Mouse (Mus musculus) T-cell, adult 2 months (primary cell): ENCODE measurements around the gene Tubb3.
"Not testable (repeated sequence)": the region's sequence is repeated elsewhere in the genome, so short reads cannot be mapped to it uniquely, and the experiment has no call there.

ENCODE experiments used
- DNase-seq: peaks from one replicate; pipeline ENCODE4 v3.0.0; 2022; ENCODE audit warnings: low spot score

Tubb3 gene

DNA sequence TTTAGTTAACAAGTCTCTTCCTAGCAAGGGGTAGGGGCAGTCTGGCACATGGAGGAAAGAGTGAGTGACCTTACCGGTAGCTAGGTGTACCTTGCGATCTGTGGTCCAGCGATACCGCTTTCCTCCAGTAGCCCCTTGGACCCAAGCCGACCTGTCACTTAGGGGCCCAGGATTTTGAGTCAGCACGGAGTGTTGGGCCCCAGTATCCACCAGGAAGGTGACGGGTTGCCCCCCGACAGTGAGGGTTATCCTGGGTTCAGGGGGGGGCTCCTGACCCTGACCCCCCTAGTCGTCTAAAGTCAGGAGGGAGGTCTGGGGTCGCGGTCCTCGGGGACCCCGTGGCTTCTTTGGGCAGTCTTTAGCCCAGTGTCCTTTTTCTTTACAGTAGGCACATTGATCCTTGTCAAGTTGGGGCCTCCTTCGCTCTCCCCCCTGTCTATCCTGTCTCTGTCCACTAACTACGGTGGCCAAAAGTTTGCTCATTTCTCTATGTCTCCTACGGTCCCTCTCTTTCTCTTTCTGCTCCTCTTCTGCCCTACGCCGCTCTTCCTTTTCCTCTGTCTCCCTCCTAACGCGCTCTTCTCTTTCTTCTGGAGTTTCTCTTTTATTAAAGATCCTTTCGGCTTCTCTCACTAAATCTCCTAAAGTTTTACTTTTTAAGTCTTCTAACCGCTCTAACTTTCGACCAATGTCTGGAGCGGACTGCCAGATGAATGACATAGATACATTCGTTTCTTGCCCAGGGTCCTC lies 20.6 kb downstream of the Tubb3 start:
- DNase-seq: no peak

DNA sequence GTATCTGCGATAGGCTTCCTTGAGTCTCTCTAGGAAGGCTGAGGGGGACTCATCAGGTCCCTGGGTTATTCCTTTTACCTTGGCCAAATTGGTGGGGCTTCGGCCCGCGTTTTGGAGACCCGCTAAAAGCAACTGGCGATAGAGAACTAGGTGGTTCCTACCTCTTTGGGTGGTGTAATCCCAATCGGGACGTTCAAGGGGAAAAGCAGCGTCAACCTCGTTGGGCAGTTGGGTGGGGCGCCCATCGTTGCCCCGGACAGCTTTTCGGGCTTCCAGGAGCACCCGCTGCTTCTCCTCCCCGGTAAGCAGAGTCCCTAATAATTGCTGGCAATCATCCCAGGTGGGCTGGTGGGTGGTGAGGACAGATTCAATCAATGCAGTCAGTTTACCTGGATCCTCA lies 21.2 kb downstream of the Tubb3 start:
- no peak for DNase-seq

DNA sequence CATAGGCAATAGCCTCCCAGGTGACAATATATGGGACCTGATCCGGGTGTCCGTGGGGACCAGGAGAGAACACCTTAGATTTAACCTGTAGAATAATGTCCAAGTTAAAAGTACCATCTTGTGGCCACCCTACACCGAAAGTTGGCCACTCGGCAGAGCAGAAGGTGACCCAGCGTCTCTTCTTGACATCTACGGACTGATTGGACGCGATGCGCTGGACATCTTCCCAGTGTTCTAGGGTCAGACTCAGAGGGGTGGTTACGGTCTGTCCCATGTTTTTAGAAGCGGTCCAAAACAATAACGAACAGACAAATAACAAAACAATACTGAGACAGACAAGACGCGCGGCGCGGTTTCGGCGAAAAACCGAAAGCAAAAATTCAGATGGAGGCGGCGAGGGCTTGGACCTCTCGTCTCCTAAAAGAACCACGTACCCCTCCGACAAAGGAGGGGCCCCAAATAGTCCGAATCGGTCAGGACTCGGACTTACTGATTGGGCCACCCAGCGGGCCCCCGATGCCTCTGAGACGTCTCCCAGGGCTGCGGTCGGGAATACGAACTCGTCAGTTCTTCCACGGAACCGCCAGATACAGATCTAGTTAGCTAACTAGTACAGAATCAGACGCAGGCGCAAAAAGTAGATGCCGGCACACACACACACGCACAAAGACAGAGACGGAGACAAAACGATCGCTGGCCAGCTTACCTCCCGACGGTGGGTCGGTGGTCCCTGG lies 22.2 kb downstream of the Tubb3 start:
- DNase-seq: not testable (repeated sequence)

DNA sequence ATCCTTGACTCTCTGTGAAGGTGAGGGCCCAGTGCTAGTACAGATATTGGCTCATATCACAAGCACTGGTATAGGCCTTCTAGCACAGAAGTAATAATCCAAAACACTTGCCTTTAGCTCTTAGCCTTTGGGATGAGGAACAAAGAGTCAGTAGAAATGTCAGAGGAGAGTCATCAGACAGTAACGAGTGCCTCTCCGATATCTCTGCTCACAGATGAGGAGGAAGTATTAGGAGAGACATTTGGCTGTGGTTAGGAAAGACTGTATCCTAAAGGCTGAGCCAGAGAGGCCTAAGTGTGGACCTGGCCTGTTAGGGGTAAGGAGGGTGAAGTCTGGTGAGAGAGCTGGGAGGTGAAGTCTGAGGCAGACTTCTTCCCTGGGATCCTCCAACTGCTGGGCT lies 30.6 kb downstream of the Tubb3 start:
- no peak for DNase-seq

DNA sequence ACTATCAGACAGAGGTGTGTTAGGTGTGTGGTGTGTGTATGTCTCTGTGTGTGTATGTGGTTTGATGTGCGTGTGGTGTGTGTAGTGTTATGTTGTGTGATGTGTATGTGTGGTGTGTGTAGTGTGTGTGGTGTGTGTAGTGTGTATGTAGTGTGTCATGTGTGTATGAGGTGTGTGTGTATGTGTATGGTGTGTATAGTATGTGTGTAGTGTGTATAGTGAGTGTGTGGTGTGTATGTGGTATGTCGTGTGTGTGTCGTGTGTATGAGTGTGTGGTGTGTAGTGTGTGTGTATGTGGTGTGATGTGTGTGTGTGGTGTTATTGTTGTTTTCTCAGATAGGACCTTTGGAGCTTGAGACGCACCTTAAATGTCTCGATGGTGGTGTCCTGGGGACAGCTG lies 31.1 kb downstream of the Tubb3 start:
- no peak for DNase-seq

DNA sequence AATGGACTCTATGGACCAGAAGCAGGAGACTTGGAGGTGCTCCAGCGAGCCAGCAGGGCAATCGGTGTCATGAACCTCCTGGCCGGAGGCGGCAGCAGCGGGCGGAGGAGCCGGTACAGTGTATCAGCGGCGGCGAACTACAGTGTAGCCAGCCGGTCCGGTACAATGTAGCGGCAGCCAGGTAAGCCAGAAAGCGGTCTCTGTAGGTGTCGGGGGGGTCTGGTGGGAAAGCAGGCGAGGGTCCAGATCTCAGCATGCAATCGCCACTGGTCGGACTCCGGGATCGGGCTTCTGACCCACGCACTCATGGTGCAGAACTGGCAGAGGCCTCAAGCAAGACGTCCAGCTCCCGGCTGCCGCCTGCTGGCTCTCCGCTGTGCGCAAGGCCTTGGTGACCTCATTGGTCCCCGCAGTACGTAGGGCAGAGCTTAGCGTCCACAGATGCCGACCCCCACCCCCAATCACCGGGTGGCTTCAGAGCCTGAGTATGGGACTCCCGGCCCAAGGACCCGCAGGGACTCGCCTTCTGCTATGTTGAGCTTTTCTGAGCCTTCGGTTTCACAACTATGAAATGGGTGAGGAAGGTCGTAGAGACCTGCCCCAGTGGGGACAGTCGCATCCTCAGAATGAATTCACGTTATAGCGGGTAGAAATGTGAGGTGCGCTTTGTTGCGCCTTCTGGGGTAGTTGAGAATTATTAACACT lies 31.8 kb downstream of the Tubb3 start:
- DNase-seq: peak; percentile 89

DNA sequence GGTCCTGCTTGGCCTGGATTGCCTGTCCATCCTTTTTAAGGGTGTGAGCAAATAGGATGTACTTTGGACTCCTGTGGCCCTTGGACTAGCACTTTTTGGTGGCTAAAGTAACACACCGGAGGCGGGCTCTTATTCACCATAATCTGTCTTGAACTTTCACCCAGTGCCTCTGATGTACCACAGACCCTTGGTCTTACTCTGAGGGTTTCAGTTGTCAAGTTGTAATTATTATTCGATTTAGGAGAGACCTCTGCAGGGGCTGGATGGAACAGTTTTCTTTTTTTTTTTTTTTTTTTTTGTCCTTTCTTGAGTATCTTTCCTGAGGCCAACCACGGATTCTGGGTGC lies 32.3 kb downstream of the Tubb3 start:
- no peak for DNase-seq

DNA sequence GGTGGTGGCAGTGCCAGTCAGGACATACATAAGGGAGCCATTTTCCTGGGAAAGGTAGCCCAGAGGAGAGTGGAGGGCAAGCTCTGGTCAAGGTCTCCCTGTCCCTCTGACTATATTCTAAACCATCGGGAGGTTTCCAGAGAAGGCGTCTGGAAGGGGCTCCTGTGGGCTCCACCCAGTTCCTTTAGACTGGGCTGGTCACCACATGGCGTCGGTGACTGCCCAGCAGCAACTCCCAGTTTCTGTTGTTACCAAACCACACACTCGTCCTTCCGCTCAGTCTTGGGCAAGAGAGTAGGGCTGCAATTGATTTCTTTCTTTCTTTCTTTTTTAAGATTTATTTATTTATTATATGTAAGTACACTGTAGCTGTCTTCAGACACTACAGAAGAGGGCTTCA lies 32.9 kb downstream of the Tubb3 start:
- DNase-seq: no peak

DNA sequence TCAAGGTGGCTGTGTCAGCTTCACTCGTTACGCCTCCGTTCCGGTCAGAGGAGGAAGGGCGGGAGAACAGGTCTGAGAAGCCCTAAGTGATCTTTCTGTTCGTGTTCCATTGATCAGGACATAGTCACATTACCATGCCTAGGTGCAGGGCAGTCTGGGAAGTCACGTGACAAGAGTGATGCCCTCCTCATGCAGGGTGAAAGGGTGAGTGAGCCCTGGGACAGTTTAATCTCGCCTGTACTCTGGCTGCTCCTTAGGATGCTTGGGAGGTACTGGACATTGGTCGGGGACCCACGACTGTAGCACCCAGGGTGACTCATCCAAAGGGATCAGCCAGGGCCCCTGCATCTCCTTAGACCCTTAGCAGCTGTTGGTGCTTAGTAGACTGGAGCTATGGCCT lies 34.8 kb downstream of the Tubb3 start:
- no peak for DNase-seq

DNA sequence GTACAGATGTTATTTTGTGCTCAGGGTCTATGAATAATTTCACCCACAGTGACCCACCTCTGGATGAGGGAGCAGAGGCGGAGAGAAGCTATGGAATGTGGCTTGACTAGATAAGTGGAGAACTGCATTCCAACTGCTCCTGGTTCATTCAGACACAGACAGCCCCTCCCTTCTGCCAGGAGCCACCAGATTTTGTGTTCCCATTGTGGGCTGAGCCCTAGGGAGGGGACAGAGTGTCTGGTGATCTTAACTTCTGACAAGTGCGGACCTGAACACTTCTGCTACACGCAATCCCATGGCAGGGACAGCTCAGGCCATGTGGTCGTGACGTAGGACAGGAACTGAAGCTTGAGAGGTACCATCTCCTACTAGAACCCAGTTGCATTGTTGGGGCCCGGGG lies 35.6 kb downstream of the Tubb3 start:
- DNase-seq: no peak

DNA sequence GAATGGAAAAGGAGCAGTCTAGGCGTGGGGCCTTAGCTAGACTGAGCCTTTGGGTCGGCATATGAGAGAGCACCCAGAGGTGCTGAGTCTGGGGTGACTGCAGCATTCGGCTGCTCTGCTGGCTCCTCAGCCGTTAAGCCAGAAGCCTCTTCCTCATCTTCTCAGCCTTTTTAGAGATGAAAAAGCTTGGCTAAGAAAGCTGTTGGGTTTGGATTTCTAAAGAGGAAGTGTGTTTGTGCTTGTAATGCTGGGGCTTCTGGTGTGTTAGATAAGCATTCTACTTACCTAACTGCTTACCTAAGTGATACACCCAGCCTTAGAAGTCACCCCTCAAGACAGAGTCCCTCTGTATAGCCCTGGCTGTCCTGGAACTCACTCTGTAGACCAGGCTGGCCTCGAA lies 39.6 kb downstream of the Tubb3 start:
- no peak for DNase-seq

DNA sequence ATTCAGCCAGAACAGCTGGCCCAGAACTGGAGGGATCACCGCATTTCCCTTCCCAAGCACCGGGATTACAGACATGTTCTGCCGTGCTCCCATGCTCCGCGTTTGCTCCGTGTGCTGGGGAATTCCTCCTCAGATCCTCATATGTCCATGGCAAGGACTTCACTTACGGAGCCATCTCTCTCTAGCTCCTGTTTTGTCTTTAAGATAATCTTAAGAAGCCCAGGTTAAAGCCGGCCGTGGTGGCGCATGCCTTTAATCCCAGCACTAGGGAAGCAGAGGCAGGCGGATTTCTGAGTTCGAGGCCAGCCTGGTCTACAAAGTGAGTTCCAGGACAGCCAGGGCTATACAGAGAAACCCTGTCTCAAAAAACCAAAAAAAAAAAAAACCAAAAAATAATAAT lies 40.5 kb downstream of the Tubb3 start:
- DNase-seq: not testable (repeated sequence)

DNA sequence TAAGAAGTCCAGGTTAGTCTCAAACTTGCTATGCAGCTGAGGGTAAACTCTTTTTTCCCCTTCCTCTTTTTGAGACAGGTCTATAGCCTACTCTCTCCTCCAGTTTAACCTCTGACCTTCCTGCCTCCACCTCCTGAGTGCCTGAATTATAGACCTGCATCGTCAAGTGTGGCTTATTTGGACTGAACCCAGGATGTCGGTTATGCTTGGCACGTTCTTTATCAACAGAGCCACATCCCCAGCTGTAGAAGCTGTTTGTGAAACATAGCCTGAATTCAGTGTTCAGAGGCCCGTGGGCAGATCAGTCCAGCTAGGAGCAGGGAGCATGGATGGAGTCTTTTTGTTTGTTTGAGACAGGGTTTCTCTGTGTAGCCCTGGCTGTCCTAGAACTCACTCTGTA lies 40.9 kb downstream of the Tubb3 start:
- no peak for DNase-seq

DNA sequence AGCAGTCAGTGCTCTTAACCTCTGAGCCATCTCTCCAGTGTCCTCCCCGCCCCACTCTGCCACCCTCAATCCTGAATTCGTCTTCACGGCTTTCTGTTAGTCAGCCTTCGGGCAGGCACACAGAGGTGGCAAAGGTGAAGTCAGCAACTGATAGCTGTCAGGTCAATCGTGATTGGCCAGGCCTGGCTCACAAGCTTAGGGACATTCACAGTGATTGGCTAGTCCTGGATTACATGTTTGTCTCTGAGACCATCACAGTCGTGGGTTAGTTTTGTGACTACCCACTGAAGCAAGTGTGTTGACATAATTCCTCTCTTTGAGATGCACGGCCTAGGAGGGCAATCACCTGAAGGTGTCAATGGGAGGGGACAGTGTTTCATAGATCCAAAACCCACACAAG lies 42.1 kb downstream of the Tubb3 start:
- no peak for DNase-seq

DNA sequence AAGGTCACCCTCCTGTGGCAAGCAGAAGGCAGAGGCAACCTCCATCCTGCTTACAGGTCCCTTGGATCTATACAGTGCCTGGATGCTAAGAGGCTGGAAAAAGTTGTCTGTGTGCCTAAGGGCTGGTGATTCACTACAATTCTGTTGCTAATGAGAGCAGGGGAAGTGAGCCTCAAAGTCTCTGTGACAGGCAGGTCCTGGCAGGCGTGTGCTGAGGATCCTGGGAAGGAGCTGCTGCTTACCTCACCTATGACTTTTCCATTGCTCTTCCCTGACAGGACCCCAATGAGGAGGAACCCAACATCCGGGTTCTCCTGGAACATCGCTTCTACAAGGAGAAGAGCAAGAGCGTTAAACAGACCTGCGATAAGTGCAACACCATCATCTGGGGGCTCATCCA lies 42.7 kb downstream of the Tubb3 start:
- DNase-seq: no peak

DNA sequence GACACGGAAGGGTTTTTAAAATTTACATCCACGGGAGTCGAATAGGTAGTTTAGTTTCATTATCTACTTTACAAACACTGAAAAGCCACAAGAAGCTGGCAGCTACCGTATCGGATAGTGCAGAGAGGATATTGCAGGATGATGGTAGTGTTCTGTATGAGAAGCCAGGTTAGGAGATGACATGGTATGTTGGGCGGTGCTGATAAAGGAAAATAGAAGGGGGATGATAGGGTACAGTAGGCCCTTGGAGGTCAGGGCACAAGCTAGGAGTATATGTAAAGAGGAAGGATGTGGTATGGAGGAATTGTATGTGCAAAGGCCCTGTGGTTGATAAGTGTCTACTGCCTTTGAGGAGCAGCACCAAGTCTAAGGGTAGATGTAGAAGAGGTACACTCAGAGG lies 43.3 kb downstream of the Tubb3 start:
- no peak for DNase-seq

DNA sequence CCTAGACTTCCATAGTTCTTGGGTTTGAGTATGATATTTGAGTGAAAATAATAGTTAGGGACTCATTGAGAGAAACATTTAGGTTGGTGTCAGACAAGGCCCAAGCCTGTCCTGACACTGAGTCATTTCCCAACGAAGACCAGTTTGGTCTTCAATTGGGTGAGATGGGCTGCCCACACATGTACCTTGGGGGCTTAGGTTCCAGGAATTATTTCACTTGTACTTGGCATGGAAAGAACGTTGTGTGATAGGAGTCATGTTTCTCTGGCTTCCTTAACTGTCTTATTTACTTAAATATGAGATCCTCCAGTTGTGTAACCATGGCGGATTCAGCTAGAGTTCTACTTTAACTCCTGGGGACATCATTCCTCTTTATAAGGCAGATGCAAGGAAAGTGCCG lies 52.4 kb downstream of the Tubb3 start:
- no peak for DNase-seq

DNA sequence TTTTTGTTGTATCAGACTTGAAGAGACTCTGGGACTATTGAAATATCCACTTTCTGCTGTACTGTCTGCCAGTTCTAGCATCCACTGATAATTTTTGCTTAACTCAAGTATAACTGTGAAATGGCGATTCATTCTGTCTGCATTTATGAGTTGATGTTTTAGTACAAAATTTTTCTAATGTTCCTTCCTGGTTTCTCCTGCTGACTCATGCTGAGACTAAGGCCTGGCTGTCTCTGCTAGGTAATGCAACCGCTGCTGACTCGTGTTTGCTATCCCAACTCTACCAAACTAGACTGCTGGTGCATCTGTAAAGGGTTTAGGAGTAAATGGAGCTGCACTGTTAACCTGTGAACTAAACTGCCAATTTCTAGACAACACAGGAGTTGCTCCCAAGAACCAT lies 56.3 kb downstream of the Tubb3 start:
- no peak for DNase-seq
